ENCODE assay signal across 8 mouse cellular contexts in the genomic region with DNA sequence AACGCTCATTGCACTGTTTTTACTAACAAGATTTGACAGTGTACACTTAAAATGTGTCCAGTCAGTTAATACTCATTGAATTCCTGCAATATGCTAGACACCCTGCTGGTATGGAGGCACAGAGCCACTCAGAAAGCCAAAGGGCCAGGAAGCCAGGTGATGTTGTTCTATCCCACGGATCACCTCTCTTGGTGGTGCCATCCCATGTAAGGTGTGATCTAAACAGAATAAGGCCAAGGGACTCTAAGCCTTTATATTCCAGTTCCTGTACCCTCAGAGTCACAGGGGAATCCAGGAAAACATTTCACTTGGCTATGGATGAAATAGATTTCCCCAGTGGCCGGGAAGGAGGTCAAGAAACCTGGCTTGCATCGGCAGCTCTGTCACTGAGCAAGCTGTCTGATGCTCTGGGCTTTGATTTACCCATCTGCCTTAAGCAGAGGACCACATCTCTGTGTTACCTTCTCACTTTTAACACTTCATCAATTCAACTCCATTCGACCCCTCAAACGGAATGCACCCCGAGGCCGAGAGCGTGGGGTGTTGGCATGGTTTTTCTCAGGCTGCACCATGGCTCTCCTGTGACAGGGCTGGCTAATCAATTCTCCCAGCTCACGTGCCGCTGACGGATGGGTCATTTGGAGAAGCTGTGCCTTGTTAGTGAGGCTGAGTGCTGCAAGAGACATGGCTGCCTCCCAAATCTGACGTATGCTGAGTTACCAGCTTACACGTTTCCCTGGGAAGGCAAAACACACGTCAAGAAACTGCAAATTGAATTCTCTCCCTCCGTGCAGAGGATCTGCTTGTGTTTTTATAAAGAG.
DNase-seq lines count a peak whose midpoint lies in the region.

No protein-coding gene starts in this region.

- peaks cover 22% of the 10 kb centered on the region for H3K4me1 ChIP-seq in hindbrain, embryonic 10.5 days (replicated peaks)

- no peak overlapping the region for H3K4me3 ChIP-seq in hindbrain, embryonic 10.5 days

- peak overlapping the region; percentile 16; the same call in 1 of the 2 replicates for H3K27ac ChIP-seq in hindbrain, embryonic 10.5 days

- H3K9me3 ChIP-seq in hindbrain, embryonic 10.5 days: 0 out of 2 replicates have a peak, but pooled peaks cover 2% of the 10 kb centered on the region

- intact Hi-C loops in left cerebral cortex, postnatal 4 days (cut with DNase I): no loop called here

- peak; percentile 57 for DNase-seq in adrenal gland, adult 2 months
- peak; percentile 58 for DNase-seq in cerebellum, adult 11 months
- DNase-seq in forelimb bud, embryonic 11.5 days (ENCODE audit: low read depth, low spot score): peak; percentile 52
- DNase-seq in hindbrain, embryonic 10.5 days (ENCODE audit: low spot score): no peak
- DNase-seq in left cerebral cortex, postnatal 4 days: peak; percentile 74
- DNase-seq in right cerebral cortex, postnatal 14 days: peak; percentile 73
- DNase-seq in spleen, postnatal 10 days (ENCODE audit: low spot score in 2 of 2): no peak
- no peak for DNase-seq in spleen, adult 18-20 months

- H3K27me3 ChIP-seq in hindbrain, embryonic 10.5 days (ENCODE audit: insufficient read depth, poor library complexity, severe bottlenecking): peaks cover 12% of the 10 kb centered on the region; the same call in 1 of the 2 replicates

- WGBS in hindbrain, embryonic 10.5 days: 68% methylated on average over 16 of the region's 16 CpGs

- no peaks in the 10 kb centered on the region for H3K36me3 ChIP-seq in hindbrain, embryonic 10.5 days

Comparison
In these comparisons a context has a peak if more than half of its experiments do, and no peak if none do; other contexts are left out.
1. DNase-seq: peak in adrenal gland, adult 2 months (single experiment), cerebellum, adult 11 months (single experiment), forelimb bud, embryonic 11.5 days (single experiment), left cerebral cortex, postnatal 4 days (single experiment) and right cerebral cortex, postnatal 14 days (single experiment); none in hindbrain, embryonic 10.5 days (single experiment), spleen, postnatal 10 days (0 of 2) and spleen, adult 18-20 months (0 of 2).